Mouse (Mus musculus): Measurements from ENCODE around the gene 4930402H24Rik.

- TF ChIP-seq GATA1 (IDR thresholded peaks at IDR 0.05; ENCODE audit: borderline replicate concordance, low read length) (no peak), FLI1 (IDR thresholded peaks at IDR 0.05; ENCODE audit: low read length) (no peak)
These were observed 220.8 kb downstream of the 4930402H24Rik start for GRCm38 (mm10) chr2:130685426-130685825.
